Mouse (Mus musculus) limb, embryonic 15.5 days (tissue): ENCODE results near the gene Tmem189. TPM values are rescaled to one million over a fixed set of nuclear protein-coding genes. Genes with fewer than 3 reads are reported as not detected.
A peak's percentile ranks its signal among the peaks of the same experiment; 100 is the strongest.

Experiments
- ATAC-seq: fragments of 200-750 bp; cut with Nextera tagmentation; 2 replicates; pipeline ENCODE4 v1.8.0; 2017; ENCODE audit warnings: low read depth, moderate TSS enrichment; ENCODE audit not compliant: insufficient number of reproducible peaks, low FRiP score, low TSS enrichment
- H3K27ac ChIP-seq: fragments of 300-500 bp; sonication (generic); 2 replicates; pipeline ENCODE4 v1.5.1; 2015; ENCODE audit warnings: moderate library complexity, mild to moderate bottlenecking, inconsistent platforms
- H3K27me3 ChIP-seq: fragments of 300-500 bp; sonication (generic); 2 replicates; pipeline ENCODE4 v1.6.1; 2015; ENCODE audit warnings: inconsistent platforms
- H3K36me3 ChIP-seq: fragments of 300-500 bp; sonication (generic); 2 replicates; pipeline ENCODE4 v1.6.1; 2015; ENCODE audit warnings: inconsistent platforms
- H3K4me1 ChIP-seq: fragments of 300-500 bp; sonication (generic); 2 replicates; pipeline ENCODE4 v1.6.1; 2015; ENCODE audit warnings: inconsistent platforms
- H3K4me2 ChIP-seq: fragments of 300-500 bp; sonication (generic); 2 replicates; pipeline ENCODE4 v1.6.1; 2015; ENCODE audit warnings: mild to moderate bottlenecking, inconsistent platforms
- H3K4me3 ChIP-seq: fragments of 300-500 bp; sonication (generic); 2 replicates; pipeline ENCODE4 v1.5.1; 2015; ENCODE audit warnings: mild to moderate bottlenecking, inconsistent platforms
- H3K9ac ChIP-seq: fragments of 300-500 bp; sonication (generic); 2 replicates; pipeline ENCODE4 v1.6.1; 2015; ENCODE audit warnings: inconsistent platforms
- H3K9me3 ChIP-seq: fragments of 300-500 bp; sonication (generic); 2 replicates; pipeline ENCODE4 v1.6.1; 2016; ENCODE audit warnings: inconsistent platforms
- WGBS: fragments of 180-500 bp; shearing (Covaris S2); methylation state at CpG from one replicate; pipeline ENCODE4 v1.1.7; 2015; 5-methylcytosine and 5-hydroxymethylcytosine counted together
- polyA plus RNA-seq: library from polyadenylated mRNA; unstranded; fragments of >200 nt; fragmentation: Nextera tagmentation; extraction: Ambion mirVana; gene quantifications from 2 replicates; pipeline ENCODE4 v1.2.1, GENCODE M21; 2015

Gene Tmem189
- polyA plus RNA-seq, 1 experiment from 2014 or later = 36.2 TPM

- ATAC-seq = no peak
- WGBS = 34% methylated on average over 5 of the region's 5 CpGs
- Histone ChIP-seq H3K27ac (no peak overlapping the region), H3K9ac (no peak overlapping the region), H3K27me3 (0 out of 2 replicates have a peak, but pooled peaks cover 3% of the 10 kb centered on the region), H3K9me3 (no peaks in the 10 kb centered on the region), H3K4me3 (no peak overlapping the region), H3K36me3 (peaks cover 16% of the 10 kb centered on the region), H3K4me2 (no peak overlapping the region), H3K4me1 (peaks cover 55% of the 10 kb centered on the region)
Measured at GRCm38 (mm10) chr2:167602978-167603377, 86.6 kb downstream of the Tmem189 start.

GRCm38 (mm10) chr2:167602364-167602763 is 87.3 kb downstream of the Tmem189 start:
- Histone ChIP-seq H3K4me3 (no peak overlapping the region), H3K27me3 (0 out of 2 replicates have a peak, but pooled peaks cover 3% of the 10 kb centered on the region), H3K27ac (no peak overlapping the region), H3K4me2 (no peak overlapping the region), H3K36me3 (peaks cover 13% of the 10 kb centered on the region), H3K9ac (no peak overlapping the region), H3K9me3 (no peaks in the 10 kb centered on the region), H3K4me1 (peaks cover 60% of the 10 kb centered on the region)
- no peak for ATAC-seq
- 67% methylated on average over 2 of the region's 2 CpGs for WGBS

- peaks cover 72% of the 10 kb centered on the region for H3K4me1 ChIP-seq
- 65% methylated on average over 8 of the region's 8 CpGs for WGBS
Measured at GRCm38 (mm10) chr2:167600481-167600995, 89.1 kb downstream of the Tmem189 start.

GRCm38 (mm10) chr2:167599917-167600316 is 89.7 kb downstream of the Tmem189 start:
- no peak for ATAC-seq
- no peaks in the 10 kb centered on the region for H3K36me3 ChIP-seq
- H3K9ac ChIP-seq = no peak overlapping the region
- no peak overlapping the region for H3K27ac ChIP-seq
- peaks cover 73% of the 10 kb centered on the region for H3K4me1 ChIP-seq
- 70% methylated on average over 6 of the region's 6 CpGs for WGBS
- no peaks in the 10 kb centered on the region for H3K9me3 ChIP-seq
- H3K27me3 ChIP-seq = 0 out of 2 replicates have a peak, but pooled peaks cover 3% of the 10 kb centered on the region
- no peak overlapping the region for H3K4me2 ChIP-seq
- H3K4me3 ChIP-seq = no peak overlapping the region

More at GRCm38 (mm10) chr2:167600481-167600995, 89.1 kb downstream of the Tmem189 start:
- ATAC-seq = no peak
- Histone ChIP-seq H3K36me3 (no peaks in the 10 kb centered on the region), H3K4me3 (no peak overlapping the region), H3K27me3 (0 out of 2 replicates have a peak, but pooled peaks cover 3% of the 10 kb centered on the region), H3K9me3 (no peaks in the 10 kb centered on the region), H3K27ac (no peak overlapping the region; the same call in 1 of the 2 replicates), H3K9ac (no peak overlapping the region), H3K4me2 (no peak overlapping the region)

GRCm38 (mm10) chr2:167599195-167599594 is 90.4 kb downstream of the Tmem189 start:
- ATAC-seq = no peak
- 58% methylated on average over 5 of the region's 5 CpGs for whole genome bisulfite sequencing
- Histone ChIP-seq H3K4me2 (no peak overlapping the region), H3K9me3 (no peaks in the 10 kb centered on the region), H3K4me3 (no peak overlapping the region), H3K4me1 (peaks cover 76% of the 10 kb centered on the region), H3K27ac (no peak overlapping the region), H3K27me3 (no peaks in the 10 kb centered on the region), H3K36me3 (no peaks in the 10 kb centered on the region), H3K9ac (no peak overlapping the region)

- Histone ChIP-seq H3K4me1 (peaks cover 83% of the 10 kb centered on the region), H3K4me3 (peak overlapping the region; percentile 25), H3K27me3 (no peaks in the 10 kb centered on the region), H3K9me3 (no peaks in the 10 kb centered on the region), H3K36me3 (no peaks in the 10 kb centered on the region), H3K9ac (peak overlapping the region; percentile 28; the same call in 1 of the 2 replicates), H3K4me2 (peak overlapping the region; percentile 45), H3K27ac (peak overlapping the region; percentile 94)
- peak; percentile 84 for ATAC-seq
- 15% methylated on average over 39 of the region's 40 CpGs for WGBS
Measured at GRCm38 (mm10) chr2:167597492-167598186, 92.0 kb downstream of the Tmem189 start.

- 21% methylated on average over 27 of the region's 27 CpGs for WGBS
- Histone ChIP-seq H3K27me3 (no peaks in the 10 kb centered on the region), H3K36me3 (no peaks in the 10 kb centered on the region), H3K9ac (peak overlapping the region; percentile 28; the same call in 1 of the 2 replicates), H3K4me2 (peak overlapping the region; percentile 45), H3K4me3 (peak overlapping the region; percentile 25), H3K9me3 (no peaks in the 10 kb centered on the region), H3K27ac (peak overlapping the region; percentile 94), H3K4me1 (peaks cover 80% of the 10 kb centered on the region)
- ATAC-seq = peak; percentile 47
Measured at GRCm38 (mm10) chr2:167596726-167597491, 92.7 kb downstream of the Tmem189 start.

- H3K4me2 ChIP-seq = no peak overlapping the region; the same call in 1 of the 2 replicates
- WGBS = 12% methylated on average over 3 of the region's 4 CpGs
- peak overlapping the region; percentile 94 for H3K27ac ChIP-seq
- ATAC-seq = no peak
- H3K36me3 ChIP-seq = no peaks in the 10 kb centered on the region
- H3K4me1 ChIP-seq = peaks cover 83% of the 10 kb centered on the region
- no peaks in the 10 kb centered on the region for H3K27me3 ChIP-seq
- H3K4me3 ChIP-seq = no peak overlapping the region
- no peaks in the 10 kb centered on the region for H3K9me3 ChIP-seq
- H3K9ac ChIP-seq = no peak overlapping the region
Measured at GRCm38 (mm10) chr2:167596262-167596661, 93.4 kb downstream of the Tmem189 start.

- H3K27me3 ChIP-seq = no peaks in the 10 kb centered on the region
- no peaks in the 10 kb centered on the region for H3K9me3 ChIP-seq
- WGBS = 19% methylated on average over 14 of the region's 14 CpGs
- H3K4me1 ChIP-seq = peaks cover 83% of the 10 kb centered on the region
- ATAC-seq = no peak
- peak overlapping the region; percentile 94 for H3K27ac ChIP-seq
- H3K4me3 ChIP-seq = no peak overlapping the region
- H3K9ac ChIP-seq = no peak overlapping the region; the same call in 1 of the 2 replicates
- H3K36me3 ChIP-seq = no peaks in the 10 kb centered on the region
- H3K4me2 ChIP-seq = peak overlapping the region; percentile 17; the same call in 1 of the 2 replicates
Measured at GRCm38 (mm10) chr2:167595761-167596171, 93.9 kb downstream of the Tmem189 start.

- peaks cover 78% of the 10 kb centered on the region for H3K4me1 ChIP-seq
- no peak overlapping the region for H3K9ac ChIP-seq
- no peaks in the 10 kb centered on the region for H3K27me3 ChIP-seq
- no peaks in the 10 kb centered on the region for H3K36me3 ChIP-seq
- no peak overlapping the region for H3K4me3 ChIP-seq
- WGBS = 11% methylated on average over 10 of the region's 10 CpGs
- peak overlapping the region; percentile 6; the same call in 1 of the 2 replicates for H3K4me2 ChIP-seq
- ATAC-seq = peak; percentile 65
- peak overlapping the region; percentile 94 for H3K27ac ChIP-seq
- H3K9me3 ChIP-seq = no peaks in the 10 kb centered on the region
Measured at GRCm38 (mm10) chr2:167594444-167594934, 95.1 kb downstream of the Tmem189 start.

- H3K9ac ChIP-seq = 0 out of 2 replicates have a peak overlapping the region, but pooled peaks have one; percentile 1
- WGBS = 58% methylated on average over 4 of the region's 4 CpGs
- H3K4me2 ChIP-seq = no peak overlapping the region
Measured at GRCm38 (mm10) chr2:167593551-167594250, 95.9 kb downstream of the Tmem189 start.

More at GRCm38 (mm10) chr2:167593551-167594250, 95.9 kb downstream of the Tmem189 start:
- H3K36me3 ChIP-seq = no peaks in the 10 kb centered on the region
- H3K4me3 ChIP-seq = no peak overlapping the region
- no peak for ATAC-seq
- H3K27me3 ChIP-seq = no peaks in the 10 kb centered on the region
- H3K4me1 ChIP-seq = peaks cover 78% of the 10 kb centered on the region
- no peaks in the 10 kb centered on the region for H3K9me3 ChIP-seq
- H3K27ac ChIP-seq = peak overlapping the region; percentile 94
